Mouse (Mus musculus) C2C12 (cell line): ENCODE results near the gene Supt5. TPM values are rescaled to one million over a fixed set of nuclear protein-coding genes. Genes with fewer than 3 reads are reported as not detected.

Experiments used
- H3K27me3 ChIP-seq: one replicate; pipeline ENCODE4 v1.6.1; 2011; ENCODE audit not compliant: control insufficient read depth, insufficient read depth, insufficient read length
- H3K36me3 ChIP-seq: one replicate; pipeline ENCODE4 v1.6.1; 2011; ENCODE audit not compliant: control insufficient read depth, insufficient read depth
- H3K4me3 ChIP-seq: one replicate; pipeline ENCODE4 v1.5.1; 2011; ENCODE audit warnings: mild to moderate bottlenecking, control low read depth; ENCODE audit not compliant: poor library complexity, insufficient read depth, severe bottlenecking
- H3K79me2 ChIP-seq: one replicate; pipeline ENCODE4 v1.6.1; 2011; ENCODE audit not compliant: control insufficient read depth, insufficient read depth
- H3K79me3 ChIP-seq: one replicate; pipeline ENCODE4 v1.6.1; 2011; ENCODE audit warnings: low read depth, control low read depth
- H3ac ChIP-seq: one replicate; pipeline ENCODE3; 2011; ENCODE audit warnings: low read depth; ENCODE audit not compliant: control insufficient read depth, insufficient read length
- CEBPB ChIP-seq: IDR thresholded peaks from one replicate; pipeline ENCODE4 v1.6.1; 2011; ENCODE audit warnings: low read depth, mild to moderate bottlenecking, control low read depth, moderate library complexity
- CTCF ChIP-seq: IDR thresholded peaks from one replicate; pipeline ENCODE4 v1.5.1; 2011; ENCODE audit not compliant: control insufficient read depth, insufficient read depth, insufficient read length
- FOSL1 ChIP-seq: IDR thresholded peaks from one replicate; pipeline ENCODE4 v1.8.0; 2011; ENCODE audit warnings: mild to moderate bottlenecking, low read length; ENCODE audit not compliant: poor library complexity, insufficient read depth, severe bottlenecking
- MAX ChIP-seq: IDR thresholded peaks from one replicate; pipeline ENCODE4 v1.6.1; 2011; ENCODE audit warnings: mild to moderate bottlenecking, control low read depth
- MYOD1 ChIP-seq: IDR thresholded peaks from one replicate; pipeline ENCODE4 v1.6.1; 2011; ENCODE audit warnings: low read depth; ENCODE audit not compliant: control insufficient read depth, insufficient read length
- MYOG ChIP-seq: IDR thresholded peaks from one replicate; pipeline ENCODE4 v1.6.1; 2011; ENCODE audit not compliant: control insufficient read depth, insufficient read length; ENCODE audit errors: extremely low read depth
- USF1 ChIP-seq: IDR thresholded peaks from one replicate; pipeline ENCODE4 v1.6.1; 2011; ENCODE audit warnings: low read depth, mild to moderate bottlenecking, control low read depth, moderate library complexity
- polyA plus RNA-seq: library from polyadenylated mRNA; unstranded; fragments of >200 nt; fragmentation: generic; extraction: Trizol; gene quantifications from one replicate; pipeline ENCODE4 v1.2.1, GENCODE M21; 2012; ENCODE audit warnings: missing spikeins

The Supt5 gene
- polyA plus RNA-seq, 1 experiment = 82.4 TPM

DNA sequence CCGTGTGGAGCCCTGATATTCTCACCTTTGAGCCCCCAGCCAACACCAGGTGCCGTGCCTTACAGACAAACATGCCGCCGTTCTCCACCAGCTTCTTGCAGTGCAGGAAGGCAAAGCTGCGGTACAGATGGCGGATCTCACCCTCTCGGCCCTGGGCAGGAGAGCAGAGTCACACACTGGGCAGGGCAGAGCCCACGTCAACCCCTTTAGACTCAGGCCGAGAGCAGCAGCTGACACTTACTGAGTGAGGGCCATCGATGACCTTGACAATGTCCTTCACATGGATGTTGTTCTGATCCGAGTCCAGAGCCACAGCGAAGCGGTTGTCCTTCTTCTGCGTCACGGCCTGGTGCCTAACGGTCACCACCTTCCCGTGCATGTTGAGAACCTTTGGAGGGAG is 19.8 kb downstream of the Supt5 start:
- H3ac ChIP-seq = no peak overlapping the region
- H3K79me3 ChIP-seq = no peaks in the 10 kb centered on the region
- H3K27me3 ChIP-seq = no peaks in the 10 kb centered on the region
- peaks cover 92% of the 10 kb centered on the region for H3K36me3 ChIP-seq
- no peak overlapping the region for H3K4me3 ChIP-seq
- H3K79me2 ChIP-seq = no peaks in the 10 kb centered on the region
- TF ChIP-seq MYOD1 = no peak
- TF ChIP-seq CEBPB = no peak
- TF ChIP-seq FOSL1 = no peak
- no peak for TF ChIP-seq MYOG
- no peak for TF ChIP-seq CTCF
- TF ChIP-seq USF1 = no peak
- no peak for TF ChIP-seq MAX

GRCm38 (mm10) chr7:28318036-28318435 is 20.5 kb downstream of the Supt5 start:
- no peak overlapping the region for H3K4me3 ChIP-seq

DNA sequence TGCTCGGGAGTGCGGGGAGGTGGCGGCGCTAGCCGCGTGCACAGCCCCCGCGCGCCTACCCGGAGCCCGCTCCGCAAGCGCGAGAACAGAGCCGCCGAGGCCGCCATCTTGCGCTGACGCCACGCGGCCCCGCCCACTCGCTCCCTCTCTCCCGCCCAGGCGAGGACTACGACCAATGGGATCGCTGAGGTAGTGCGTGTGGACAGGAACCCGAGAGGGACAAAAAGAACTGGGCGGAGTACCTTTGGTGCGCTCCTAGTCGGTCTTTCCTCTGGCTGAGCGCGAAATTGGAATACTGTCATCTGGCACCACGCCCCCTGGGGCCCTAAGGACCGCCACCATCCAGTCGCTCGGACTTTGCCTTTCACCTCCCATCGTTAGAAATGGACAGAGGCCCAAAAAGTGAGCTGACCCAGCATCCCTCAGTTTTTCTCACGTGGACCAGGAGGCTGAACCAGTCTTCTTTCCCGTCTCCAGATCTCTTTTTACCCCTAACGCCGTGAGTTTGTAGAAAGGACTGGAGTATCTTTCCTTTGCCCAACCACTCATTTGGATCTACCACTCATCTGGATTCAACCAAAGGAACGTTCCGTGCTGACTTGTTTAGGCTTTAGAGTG is 26.5 kb downstream of the Supt5 start, which contains the start of gene Timm50:
Timm50 (minus strand) TSS at position 147 of the 618 bp plus-strand sequence.
- peaks cover 20% of the 10 kb centered on the region for H3K79me2 ChIP-seq

More at GRCm38 (mm10) chr7:28318036-28318435, 20.5 kb downstream of the Supt5 start:
- Histone ChIP-seq H3K79me2 (no peaks in the 10 kb centered on the region), H3K27me3 (no peaks in the 10 kb centered on the region), H3K36me3 (peaks cover 86% of the 10 kb centered on the region), H3K79me3 (no peaks in the 10 kb centered on the region), H3ac (no peak overlapping the region)
- TF ChIP-seq CEBPB = no peak
- TF ChIP-seq FOSL1 = no peak
- no peak for TF ChIP-seq USF1
- TF ChIP-seq MYOD1 = no peak
- no peak for TF ChIP-seq MAX
- no peak for TF ChIP-seq MYOG
- TF ChIP-seq CTCF = no peak

DNA sequence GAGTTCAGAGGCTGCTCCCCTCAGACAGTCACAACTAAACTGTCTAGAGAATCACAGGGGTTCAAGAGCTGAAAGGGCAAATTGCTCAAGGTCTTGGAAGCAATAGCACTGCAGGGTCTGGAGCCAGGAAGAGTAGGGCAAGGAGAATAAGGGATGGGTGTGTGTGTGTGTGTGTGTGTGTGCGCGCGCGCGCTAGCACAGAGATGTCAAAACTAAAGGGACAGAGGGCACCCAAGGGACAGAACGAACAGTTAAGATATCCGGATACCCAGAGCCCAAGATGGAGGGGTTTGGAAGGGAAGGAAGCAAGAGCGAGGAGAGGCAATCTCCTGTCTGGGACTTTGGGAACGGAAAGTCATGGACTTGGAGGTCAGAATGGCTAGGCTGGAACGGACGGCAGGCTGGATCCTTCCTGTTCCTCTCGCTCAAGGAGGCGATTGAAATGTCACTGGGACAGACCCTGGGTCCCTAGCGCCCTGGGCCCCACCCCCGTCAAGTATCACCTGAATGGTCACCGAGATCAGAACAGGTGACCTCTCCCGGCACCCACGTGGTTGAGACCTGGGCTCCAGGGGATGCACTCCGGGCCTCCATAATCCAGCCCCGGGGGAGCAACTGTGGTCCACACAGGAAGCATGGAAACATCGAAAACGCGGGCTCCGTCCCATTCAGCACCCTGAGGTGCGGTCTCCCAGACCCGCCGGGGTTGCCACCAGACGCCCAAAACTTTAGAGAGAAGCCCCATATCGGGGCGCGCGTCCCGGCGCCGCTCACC is 27.2 kb downstream of the Supt5 start:
- TF ChIP-seq MYOD1 (no peak), CEBPB (no peak), USF1 (no peak), CTCF (no peak), FOSL1 (no peak), MAX (no peak)
- Histone ChIP-seq H3K36me3 (peaks cover 47% of the 10 kb centered on the region), H3ac (peak overlapping the region; percentile 66), H3K27me3 (no peaks in the 10 kb centered on the region), H3K79me2 (peaks cover 20% of the 10 kb centered on the region), H3K4me3 (peak overlapping the region; percentile 84), H3K79me3 (peaks cover 8% of the 10 kb centered on the region)

More for the DNA sequence above, 26.5 kb downstream of the Supt5 start, which contains the start of gene Timm50:
- Histone ChIP-seq H3K36me3 (peaks cover 47% of the 10 kb centered on the region), H3K27me3 (no peaks in the 10 kb centered on the region), H3K4me3 (peak within 1 kb of the TSS; percentile 84), H3K79me3 (peaks cover 8% of the 10 kb centered on the region), H3ac (peak within 1 kb of the TSS; percentile 66)
- TF ChIP-seq MAX (peak; percentile 66), CEBPB (no peak)

DNA sequence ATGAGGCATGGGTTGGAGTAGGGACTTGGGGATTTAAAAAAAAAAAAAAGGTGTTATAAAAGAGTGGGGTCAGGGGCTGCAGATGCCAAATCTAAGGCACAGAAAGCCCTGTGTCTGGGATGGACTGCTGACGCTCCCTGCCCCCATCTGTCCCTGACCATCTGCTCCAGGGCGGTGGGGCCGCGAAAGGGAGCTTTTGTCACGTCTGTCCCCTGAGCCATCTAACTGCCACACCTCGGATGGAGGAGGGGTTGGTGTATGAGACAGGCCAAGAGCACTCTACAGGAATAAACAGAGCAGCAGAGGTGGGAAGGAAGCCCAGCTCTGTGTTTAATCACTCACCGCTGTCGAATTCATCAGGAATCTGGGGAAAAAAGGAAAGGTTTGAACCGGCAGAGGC is 28.8 kb downstream of the Supt5 start:
- Histone ChIP-seq H3K79me3 (peaks cover 8% of the 10 kb centered on the region), H3K36me3 (peaks cover 47% of the 10 kb centered on the region), H3K27me3 (no peaks in the 10 kb centered on the region), H3K4me3 (no peak overlapping the region), H3ac (no peak overlapping the region), H3K79me2 (peaks cover 20% of the 10 kb centered on the region)
- no peak for TF ChIP-seq MAX
- no peak for TF ChIP-seq CEBPB
- TF ChIP-seq USF1 = no peak
- TF ChIP-seq FOSL1 = no peak
- no peak for TF ChIP-seq CTCF
- TF ChIP-seq MYOD1 = no peak
- TF ChIP-seq MYOG = no peak
